Mouse (Mus musculus) frontal cortex, postnatal 14 days (tissue): ENCODE measurements around the gene Micall1.

Experiments used
- DNase-seq, 2 experiments: peaks; one replicate each; pipeline ENCODE4 v3.0.0; 2022; ENCODE audit warnings: low spot score in 2 of 2

Gene Micall1

DNA sequence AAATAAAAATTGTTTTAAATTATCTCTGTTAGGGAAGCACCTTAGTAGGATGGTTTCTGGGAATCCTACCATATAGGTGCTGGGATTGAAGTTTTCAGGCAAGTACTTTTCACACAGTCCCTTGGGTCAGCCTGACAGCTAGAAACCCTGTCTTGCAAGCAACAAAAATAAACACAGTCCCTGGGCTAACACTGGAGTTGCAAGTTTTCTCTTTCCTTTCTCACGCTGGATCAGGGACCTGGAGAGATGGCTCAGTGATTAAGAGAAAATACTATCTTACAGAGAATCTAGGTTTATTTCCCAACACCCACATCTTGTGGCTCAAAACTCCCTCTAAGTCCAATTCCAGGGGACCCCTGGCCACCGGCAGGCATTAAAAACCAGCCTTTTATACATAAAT is 11.6 kb upstream of the Micall1 start:
- no peak for DNase-seq

DNA sequence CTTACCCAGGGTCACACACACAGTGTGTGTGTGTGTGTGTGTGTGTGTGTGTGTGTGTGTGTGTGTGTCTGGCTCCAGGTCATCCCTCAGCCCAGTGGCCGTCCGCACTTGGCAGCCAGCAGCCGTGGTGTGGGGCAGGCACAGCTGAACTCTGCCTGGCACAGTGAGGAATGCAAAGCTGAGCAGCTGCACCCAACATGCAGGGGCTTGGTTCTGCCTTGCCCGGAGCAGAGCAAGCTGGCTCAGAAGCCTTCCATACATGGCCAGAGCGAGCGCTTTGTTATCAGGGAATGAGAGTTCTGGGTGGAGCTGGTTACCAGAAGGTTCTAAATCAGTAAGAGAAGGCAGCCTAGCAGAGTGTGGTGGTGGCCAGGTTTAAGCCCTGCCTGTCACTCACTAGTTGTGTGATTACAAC is 11.1 kb upstream of the Micall1 start:
- no peak for DNase-seq

DNA sequence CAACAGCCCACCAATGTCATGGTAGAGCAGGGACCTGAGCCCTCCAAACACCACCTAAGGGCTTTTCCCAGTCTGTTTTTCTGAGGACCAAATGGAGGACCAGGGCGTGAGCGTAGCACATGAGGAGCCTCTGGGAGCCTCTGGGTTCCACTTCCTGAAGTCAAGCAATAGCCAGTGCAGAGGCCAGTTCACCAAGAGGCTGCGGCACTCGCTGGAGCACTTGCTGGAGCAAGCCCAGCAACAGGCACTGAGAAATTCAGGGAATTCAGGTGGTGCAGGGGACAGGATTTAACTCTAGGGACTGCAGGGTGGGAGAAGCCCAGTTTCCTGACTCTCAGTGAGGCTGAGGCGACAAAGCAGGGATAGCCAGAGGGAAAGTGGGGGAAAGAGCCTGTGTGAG is 10.5 kb upstream of the Micall1 start:
- DNase-seq, result no peak

- no peak for DNase-seq
These were observed 9.8 kb upstream of the Micall1 start for GRCm38 (mm10) chr15:79098868-79099267.

- DNase-seq, result no peak
These were observed 9.2 kb upstream of the Micall1 start for GRCm38 (mm10) chr15:79099456-79099855.

- DNase-seq, result no peak
These were observed 8.3 kb upstream of the Micall1 start for GRCm38 (mm10) chr15:79100391-79100790.

GRCm38 (mm10) chr15:79101531-79101930 is 7.2 kb upstream of the Micall1 start:
- DNase-seq, result no peak

DNA sequence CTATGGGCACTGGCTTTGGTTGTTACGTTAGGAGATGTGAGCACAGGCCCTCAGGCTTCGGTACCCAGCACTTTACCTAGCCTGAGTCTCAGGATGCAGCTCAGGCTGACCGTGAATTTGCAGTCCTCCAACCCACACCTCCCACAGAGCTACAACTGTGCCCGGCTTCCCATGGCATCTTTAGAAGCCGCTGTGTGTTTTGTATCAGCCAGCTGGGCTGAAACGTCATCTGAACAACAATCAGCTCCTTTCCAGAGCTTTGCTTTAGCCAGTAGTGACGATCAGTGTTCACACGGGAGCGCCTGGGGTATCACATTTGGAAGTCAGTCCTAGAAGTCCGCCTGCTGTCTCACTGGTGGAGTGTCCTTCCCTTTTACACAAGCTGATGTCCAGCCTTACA is 5.4 kb upstream of the Micall1 start:
- DNase-seq, result no peak

GRCm38 (mm10) chr15:79105804-79106203 is 2.9 kb upstream of the Micall1 start:
- no peak for DNase-seq

- no peak for DNase-seq
These were observed 732 bp upstream of the Micall1 start for GRCm38 (mm10) chr15:79107966-79108365.

GRCm38 (mm10) chr15:79109321-79109934 is 730 bp downstream of the Micall1 start:
- DNase-seq, result peak in 1 of 2 experiments; percentile 22

DNA sequence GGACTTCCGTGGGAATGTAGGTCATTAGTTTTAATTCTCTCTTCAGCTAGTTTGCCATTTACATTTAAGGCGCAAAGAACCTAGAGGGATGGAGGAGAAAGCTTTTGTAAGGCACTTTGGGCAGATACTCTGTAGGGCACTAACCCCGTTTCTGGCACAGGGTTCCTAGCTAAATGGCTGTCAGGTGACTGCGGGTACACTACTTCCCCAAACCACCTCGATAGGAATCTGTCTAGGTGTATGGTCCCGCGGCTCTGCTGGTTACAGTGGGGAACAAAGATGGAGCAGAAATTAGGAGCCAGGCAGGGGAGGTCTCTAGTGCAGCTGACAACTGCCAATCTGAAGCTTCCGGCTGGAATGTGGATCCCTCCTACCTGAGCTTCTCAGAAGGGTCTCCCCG is 1.3 kb downstream of the Micall1 start:
- DNase-seq, result no peak

- DNase-seq, result no peak
These were observed 1.8 kb downstream of the Micall1 start for GRCm38 (mm10) chr15:79110528-79110927.

DNA sequence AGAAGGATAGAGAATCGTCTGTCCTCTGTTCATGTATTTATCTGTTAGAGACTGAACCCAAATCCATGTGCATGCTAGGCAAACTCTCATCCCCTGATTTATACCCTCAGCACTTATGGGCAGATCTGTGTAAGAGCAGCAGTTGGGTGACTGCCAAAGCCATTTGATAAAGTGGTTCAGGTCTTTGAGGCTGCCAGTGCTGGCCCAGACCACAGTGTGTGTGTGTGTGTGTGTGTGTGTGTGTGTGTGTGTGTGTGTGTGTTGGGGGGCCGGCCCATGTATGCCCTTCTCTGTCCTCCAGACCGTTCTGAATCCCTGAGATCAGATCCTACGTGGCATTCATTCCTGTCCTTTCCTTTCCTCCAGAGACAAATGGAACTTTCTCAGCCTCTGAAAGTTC is 3.1 kb downstream of the Micall1 start:
- no peak for DNase-seq

DNA sequence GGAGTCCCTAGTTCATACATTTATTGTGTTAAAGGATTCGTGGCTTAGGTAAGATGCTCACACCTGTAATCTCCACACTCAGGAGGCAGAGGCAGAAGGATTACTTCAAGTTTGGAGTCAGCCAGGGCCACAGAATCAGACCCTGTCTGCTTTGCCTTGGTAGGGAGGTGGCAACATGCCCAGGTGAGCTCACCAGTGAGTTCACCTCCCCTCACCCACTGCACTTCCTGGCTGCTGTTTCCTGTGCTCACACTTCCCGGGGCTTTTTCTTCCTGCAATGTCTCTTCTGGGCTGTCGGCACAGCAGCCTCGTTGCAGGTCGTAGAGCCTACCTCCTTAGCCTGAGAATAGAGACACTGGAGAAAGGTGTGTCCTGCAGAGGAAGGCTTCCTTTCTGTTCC is 6.6 kb downstream of the Micall1 start:
- no peak for DNase-seq

GRCm38 (mm10) chr15:79119491-79119890 is 10.8 kb downstream of the Micall1 start:
- no peak for DNase-seq

DNA sequence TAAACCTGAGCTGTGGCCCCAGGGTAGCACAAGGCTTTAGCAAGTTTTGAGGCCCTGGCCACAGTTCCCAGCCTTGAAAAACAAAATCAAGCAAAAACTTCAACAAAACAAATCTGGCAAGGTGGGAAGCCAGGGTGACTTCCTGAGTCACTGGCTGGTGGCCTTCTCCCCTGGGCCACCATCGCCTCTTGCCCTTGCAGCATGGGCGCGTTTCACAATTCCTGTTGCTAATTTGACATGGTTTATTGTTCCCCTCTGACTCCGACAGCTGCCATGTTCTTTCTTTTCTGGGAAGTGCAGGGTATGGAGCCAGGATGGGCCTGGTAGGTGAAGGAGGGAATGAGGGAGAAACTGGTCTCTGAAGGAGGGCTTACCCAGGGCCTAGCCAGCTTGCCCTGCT is 13.4 kb downstream of the Micall1 start:
- no peak for DNase-seq

GRCm38 (mm10) chr15:79122546-79122945 is 13.8 kb downstream of the Micall1 start:
- DNase-seq, result no peak

DNA sequence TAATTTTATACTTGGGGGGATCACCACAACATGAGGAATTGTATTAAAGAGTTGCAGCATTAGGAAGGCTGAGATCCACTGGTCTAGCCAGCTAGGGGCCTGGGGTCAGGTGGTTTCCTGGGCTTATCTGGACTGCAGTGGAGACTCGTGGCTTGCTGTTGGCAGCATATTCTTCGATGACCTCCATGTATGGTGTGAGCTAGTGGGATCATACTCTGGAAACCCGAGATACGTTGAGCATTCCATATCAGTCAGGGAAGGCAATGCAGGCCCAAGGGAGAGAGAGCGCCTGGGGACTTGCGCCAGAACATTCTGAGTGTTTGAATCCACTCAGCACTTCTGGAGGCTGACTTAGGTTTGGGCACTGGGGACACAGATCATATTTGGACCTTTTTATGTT is 15.1 kb downstream of the Micall1 start:
- DNase-seq, result no peak

GRCm38 (mm10) chr15:79124331-79124875 is 15.7 kb downstream of the Micall1 start:
- no peak for DNase-seq

- DNase-seq, result no peak
These were observed 17.7 kb downstream of the Micall1 start for GRCm38 (mm10) chr15:79126217-79126932.

DNA sequence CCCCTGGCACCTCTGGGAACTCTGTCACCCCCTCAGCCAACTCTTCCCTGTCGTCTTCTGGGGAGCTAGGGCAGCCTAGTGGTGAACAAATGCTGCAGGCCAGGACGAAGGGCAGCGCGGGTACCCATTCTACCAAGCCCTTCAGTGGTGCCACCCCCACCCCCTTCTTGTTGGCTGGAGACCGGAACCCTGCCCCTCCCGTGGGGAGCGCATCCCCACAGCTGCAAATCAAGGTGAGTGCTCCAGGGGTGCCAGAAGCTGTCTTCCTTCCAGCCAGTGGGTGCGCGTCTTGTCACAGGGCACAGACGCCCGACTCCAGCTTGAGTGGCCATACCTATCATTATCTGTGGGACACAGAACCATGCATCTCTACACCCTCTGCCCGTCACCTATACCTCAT is 18.4 kb downstream of the Micall1 start:
- no peak for DNase-seq

DNA sequence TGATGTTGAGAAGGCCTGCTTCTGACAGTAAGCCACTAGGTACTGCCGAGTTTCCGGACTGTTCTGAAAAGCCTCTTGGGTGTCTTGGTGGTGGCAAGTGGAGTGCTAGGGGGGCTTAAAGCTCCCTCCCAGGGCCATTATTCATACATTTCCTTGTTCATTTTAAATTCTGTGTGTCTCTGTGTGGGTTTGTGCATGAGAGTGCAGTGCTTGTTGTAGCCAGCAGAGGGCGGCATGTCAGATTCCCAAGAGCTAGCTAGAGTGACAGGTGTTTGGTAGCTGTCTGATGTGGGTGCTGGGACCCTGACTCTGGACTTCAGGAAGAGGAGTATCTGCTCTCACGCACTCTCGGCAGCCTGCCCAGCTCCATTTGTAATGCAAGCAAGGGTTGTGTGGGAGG is 19.5 kb downstream of the Micall1 start:
- DNase-seq, result no peak
